Mouse (Mus musculus) frontal cortex, adult 2 months (tissue): Measurements from ENCODE around the gene S100a10. TPM values are rescaled to one million over a fixed set of nuclear protein-coding genes. Genes with fewer than 3 reads are reported as not detected.
A peak's percentile ranks its signal among the peaks of the same experiment; 100 is the strongest.

ENCODE experiments used
- DNase-seq, 2 experiments: peaks; one replicate each; pipeline ENCODE4 v3.0.0; 2022; ENCODE audit warnings: low spot score in 1 of 2; ENCODE audit errors: extremely low spot score in 1 of 2
- polyA plus RNA-seq: library from polyadenylated mRNA; depleted of rRNA; stranded (reverse); fragments of >200 nt; gene quantifications from 2 replicates; pipeline ENCODE4 v1.2.3, GENCODE M21; 2012; rRNA removed

Gene S100a10
- polyA plus RNA-seq, 1 experiment = 63.1 TPM

DNA sequence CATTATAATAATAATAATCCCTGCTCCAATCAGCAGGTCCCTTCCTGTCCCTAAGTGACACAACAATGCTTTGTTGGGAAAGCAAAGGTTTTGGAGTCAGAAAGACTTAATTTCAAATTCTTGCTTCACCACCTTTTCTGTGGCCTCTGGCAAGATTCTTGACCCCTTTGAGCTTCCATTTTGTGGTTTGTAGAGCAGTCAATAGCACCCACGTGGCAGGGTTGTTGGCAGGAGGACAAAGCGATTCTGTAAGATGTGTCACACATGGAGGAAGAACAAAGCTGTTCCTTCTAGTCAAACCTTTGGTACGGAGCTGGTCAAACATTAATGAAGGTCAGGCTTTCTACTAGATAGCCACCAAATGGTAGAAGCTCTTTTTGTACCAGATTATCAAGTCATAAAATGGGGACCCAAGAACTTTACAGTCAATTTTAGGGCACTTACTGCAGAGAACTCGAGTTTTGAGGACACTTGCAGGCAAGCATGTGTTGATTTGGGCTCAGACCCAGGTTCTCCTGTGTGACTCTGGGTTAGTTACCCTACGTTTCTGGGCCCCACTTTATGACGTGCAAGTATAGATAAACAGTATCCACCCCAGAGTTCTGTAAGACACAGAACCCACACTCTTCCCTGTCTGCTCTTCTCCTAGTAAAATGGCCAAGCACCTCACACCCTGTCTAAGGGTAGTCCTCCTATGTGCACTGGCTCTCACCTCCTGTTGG lies 24.6 kb downstream of the S100a10 start:
- DNase-seq = no peak

DNA sequence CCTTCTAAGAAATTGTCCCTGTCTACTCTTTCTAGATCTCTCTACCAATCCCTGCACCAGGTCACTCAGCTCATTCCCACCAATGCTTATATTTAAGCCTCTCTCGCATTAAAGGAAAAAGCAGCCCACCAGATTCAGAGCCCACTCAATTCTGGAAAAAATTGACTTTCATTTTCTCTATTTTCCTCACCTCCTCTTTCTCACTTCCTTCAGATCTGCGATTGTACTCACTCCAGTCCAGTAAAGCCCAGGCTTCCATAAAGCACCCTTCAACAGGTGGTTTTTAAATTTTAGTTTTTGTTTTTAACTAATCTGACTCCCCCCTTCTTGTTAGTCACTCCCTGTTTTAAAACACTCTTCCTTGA lies 25.1 kb downstream of the S100a10 start:
- no peak for DNase-seq

DNA sequence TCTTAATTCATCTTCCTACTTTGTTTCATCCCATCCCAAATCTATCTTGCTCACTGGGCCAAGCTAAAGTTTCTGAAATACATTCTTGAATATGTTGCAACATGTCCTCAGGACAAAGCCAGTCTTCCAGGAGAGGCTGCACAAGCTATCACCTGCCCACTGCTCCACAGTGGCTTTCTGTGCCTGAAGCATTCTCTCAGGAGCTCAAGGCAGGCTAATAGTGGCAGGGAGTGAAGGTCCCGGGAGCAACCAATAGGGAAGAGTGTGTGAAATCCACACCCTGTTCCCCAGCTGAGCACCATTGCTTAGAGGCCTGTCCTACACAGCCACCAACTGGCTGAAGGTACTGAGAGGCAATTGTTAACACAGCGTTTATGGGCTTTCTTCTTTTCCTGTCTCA lies 26.1 kb downstream of the S100a10 start:
- no peak for DNase-seq

DNA sequence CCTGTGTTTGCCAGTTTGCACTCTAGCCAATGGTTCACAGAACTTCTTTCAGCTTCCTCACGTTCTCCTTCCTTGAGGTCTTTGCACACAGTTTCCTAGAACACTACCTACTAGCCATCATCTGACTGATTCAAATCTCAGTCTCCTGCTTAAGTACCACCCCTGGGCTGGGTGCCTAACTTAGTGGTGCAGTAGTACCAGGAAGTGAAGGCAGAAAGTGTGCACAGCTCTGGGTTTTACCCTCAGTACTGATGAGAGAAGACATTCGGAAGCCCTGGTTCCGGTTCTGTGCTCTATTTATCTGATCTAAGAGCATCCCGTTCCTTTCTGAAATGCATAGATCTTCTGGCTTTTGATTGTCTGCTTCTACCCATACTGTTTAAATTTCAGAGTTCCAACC lies 26.8 kb downstream of the S100a10 start:
- no peak for DNase-seq

DNA sequence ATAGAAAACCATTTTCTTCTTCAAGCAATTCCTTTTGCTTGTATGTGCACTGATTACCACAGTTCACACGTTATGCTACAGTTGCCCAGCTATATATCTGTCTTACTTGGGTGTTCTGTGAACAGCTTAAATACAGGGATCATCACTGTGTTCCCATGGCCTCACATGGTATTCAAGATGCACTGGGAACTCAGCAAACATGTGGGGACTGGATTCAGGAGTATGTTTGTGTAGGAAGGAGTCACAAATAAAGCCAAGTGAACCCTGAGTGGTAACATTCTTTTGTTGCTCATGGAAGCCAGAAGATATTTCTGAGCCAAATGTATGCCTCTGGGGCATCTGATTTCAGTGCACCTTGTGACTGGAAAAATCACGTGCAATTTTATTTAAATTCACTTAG lies 28.2 kb downstream of the S100a10 start:
- DNase-seq = no peak

DNA sequence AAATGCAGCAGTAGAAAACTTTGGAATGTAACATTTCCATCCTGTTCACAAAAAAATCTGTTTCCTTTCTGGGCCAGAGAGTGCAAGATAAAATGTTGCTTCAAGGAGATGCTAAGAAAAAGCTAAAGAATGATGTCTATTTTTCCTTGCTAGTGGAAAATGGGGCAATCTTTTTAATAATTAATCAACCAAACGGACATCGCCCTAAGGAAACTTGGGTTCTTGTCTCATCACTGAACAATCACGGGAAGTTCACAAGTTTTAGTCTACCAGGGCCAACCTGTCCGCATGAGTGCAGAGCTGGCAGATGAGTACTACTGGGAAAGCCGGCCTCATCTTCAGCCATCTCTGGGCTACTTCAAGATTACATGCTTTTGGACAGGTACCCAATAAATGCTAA lies 34.7 kb downstream of the S100a10 start:
- DNase-seq = no peak

DNA sequence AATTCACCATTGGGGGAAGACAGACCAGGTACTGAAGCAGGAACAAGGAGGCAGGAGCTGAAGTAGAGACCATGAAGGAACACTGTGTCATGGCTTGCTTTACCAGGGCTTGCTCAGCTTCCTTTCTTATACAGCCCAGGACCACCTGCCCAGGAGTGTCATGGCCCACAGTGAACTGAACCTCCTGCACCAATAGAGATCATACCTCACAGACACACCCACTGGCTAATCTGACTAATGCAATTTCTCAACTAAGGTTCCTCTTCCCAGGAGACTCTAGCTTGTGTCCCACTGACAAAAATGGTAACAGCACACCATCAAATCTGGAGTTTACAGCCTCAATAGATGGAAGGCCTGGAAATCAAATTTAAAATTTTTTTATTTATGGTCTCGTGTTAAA lies 35.4 kb downstream of the S100a10 start:
- DNase-seq = no peak

DNA sequence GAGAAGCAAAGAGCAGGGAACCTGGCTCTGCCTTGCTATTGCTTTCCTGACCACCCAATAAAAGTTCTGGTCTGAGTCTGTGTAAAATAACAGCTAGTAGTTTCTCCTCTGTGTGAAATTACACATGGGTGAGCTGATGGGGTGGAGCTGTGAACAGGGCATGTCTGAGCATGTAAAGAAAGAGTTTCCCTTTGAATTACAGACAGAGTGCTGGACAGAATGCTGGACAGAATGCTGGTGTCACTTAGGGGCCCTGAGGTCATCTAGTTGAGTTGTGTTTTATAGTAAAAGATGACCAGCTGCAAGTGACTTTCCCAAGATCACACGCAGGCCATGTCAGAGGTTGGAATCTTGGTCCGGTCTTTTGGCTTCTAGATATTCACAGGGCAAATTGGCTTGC lies 37.2 kb downstream of the S100a10 start:
- no peak for DNase-seq

DNA sequence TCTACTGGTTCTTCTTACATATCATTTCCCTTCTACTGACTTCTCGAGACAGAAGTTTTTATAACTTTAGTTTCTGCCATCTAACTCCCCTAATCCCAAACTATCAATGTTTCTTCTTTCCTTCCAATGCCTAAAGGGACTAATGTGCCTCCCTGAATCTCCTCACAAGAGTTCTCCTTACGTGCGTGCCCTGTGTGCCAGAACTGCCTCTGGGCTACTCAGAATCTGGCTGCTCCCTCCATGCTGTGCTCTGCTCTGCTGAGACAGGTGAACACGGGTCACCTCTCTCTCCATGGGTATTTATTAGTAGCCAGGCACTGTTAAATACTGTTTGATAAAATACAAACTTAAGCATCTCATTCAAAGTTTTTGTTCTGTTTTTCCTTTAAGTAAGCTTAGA lies 38.1 kb downstream of the S100a10 start:
- DNase-seq = no peak

DNA sequence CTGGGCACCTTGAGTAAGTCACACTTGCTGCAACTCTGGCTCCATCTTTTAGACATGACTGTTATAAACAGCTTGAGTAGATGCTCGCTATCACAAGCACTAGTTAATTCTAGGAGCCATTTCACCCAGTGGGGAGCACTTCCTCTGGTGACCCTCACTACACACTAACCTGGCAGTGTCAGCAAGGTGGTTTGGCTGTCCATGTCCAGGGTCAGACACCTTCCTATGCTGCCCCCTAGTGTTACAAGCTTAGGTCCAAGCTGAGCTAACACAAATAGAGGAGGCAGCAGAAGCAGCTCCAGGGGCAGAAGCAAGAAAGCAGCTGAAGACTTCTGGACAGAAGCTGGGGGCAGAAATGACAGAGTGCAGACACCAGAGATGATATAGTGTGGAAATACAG lies 38.6 kb downstream of the S100a10 start:
- DNase-seq = peak in 1 of 2 experiments; percentile 39

DNA sequence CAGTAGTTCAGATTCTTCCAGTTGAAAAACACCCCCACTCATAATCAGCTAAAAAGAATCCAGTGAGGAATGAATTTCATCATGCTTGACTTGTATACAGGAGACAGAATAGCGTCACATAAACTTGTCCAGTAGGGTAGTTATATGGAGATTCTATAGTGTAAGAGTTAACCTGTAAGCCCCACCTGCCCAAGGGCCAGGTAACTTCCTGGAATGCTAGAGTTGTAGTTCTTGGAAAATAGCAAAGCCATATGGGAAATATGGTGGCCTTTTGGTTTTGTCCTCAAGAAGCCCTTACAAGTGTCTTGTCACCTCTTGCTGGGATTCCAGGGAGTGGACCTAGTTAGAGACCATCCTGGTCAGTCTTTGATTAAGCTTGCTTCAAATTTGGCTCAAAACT lies 41.8 kb downstream of the S100a10 start:
- DNase-seq = no peak

DNA sequence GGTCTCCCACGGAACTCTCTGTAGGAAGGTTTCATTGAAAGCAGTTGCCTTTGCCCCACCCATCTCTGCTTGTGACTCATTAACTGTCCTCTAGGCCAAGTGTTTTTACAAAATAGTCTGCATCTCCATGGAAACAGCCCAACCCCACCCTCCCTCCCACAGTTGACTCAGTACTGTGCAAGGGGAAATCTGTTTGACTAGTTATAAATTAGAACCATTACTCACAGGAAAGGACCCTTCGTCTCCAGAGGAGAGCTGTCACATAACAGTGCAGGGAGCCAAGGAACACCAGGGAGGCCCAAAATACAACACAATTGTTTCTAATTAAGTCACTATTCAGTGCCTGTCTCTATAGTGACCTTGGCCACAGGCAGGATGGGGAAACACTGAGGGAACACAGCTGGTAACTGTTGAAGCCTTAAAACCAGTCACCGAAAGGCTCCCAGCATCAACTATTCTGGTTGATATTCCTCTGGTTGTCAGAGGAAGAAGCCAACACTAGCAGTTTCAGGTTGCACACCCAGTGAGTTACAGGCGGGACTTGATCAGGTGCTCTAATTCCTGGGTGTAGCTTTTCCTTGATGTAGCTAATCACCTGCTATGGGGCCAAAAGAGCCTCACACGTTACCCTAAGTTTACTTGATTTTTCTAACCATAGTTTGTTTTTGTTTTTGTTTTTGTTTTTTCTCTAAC lies 42.5 kb downstream of the S100a10 start:
- peak; percentile 31 to 43 for DNase-seq

DNA sequence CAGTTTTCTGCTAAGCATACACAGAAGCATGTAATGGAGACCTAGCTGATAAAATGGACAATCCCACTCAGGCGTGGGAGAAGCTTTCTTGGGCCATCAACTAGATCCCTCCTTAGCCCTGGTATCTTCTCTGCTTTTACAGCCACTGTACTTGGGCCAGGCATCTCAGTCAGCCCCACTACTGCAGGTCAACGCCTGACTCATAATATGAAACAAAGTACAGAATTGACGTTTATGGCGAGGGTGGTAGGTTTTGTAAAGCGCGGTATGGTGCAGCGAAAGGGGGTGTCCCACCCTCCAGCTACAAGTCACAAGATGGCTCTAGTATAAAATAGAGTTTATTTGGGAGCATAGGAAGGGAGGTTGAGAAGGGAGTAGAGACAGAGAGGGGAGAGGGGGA lies 43.1 kb downstream of the S100a10 start:
- no peak for DNase-seq

DNA sequence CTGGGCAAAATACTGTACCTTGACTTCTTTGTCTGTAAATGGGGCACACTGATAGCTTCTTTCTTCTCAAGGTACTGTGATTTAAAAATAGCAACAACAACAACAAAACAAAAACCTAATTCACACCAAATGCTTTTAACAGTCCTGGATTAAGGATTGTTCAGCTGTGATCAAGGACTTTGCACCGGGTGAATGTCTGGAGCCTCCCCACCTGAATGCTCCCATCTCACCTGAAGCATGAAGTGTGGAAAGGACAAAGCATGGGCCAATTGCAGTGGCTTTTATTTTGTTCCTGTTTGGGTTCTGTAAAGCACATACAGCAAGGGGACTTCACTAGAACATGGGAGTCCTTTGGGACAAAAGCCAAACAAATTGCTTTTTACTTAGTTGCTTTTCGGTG lies 45.3 kb downstream of the S100a10 start:
- DNase-seq = no peak

DNA sequence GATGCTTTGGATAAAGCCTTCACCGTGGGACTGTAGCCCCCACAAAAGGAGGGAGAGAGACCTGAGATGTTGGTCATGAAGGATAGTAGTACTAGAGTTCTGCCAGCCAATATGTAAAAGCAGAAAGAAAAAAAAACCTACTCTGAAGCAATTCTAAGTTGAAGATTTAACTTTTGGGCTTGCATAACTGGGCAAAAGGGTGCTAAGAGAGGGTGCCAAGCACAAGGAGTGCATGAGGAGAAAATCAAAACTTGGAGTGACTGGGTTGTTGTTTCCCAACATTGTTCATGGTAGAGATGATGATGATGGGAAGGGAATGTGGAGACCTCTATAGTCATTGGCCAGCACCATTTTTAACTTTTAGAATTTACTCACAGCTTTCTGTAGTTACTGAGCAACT lies 47.0 kb downstream of the S100a10 start:
- DNase-seq = no peak

DNA sequence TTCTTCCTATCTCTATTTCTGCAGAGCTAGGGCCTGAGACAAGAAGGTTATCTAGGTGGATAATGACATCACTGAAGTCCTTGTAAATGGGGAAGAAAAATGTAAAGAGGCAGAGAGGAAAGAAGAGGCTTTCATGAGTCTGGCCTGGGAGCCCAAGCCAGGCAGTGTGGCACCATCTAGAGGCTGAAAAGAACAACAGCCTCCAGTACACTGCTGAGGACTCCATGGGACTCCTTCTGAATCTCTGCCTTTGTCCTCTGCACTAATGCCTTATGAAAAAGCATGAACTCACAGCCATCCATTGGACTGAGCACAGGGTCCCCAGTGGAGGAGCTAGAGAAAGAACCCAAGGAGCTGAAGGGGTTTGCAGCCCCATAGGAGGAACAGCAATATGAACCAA lies 54.1 kb downstream of the S100a10 start:
- peak in 1 of 2 experiments; percentile 47 for DNase-seq

Other genes starting within 250 kb of the S100a10 start
- gene Hrnr, start 235.3 kb upstream of the S100a10 start, polyA plus RNA-seq = not detected in 2 replicates
- gene Rptn, start 161.4 kb upstream of the S100a10 start, polyA plus RNA-seq = not detected in 2 replicates
- 2.6 and 2.9 TPM in 2 replicates for gene Tchh, start 112.8 kb upstream of the S100a10 start, polyA plus RNA-seq
- gene Tchhl1, start 86.3 kb upstream of the S100a10 start, polyA plus RNA-seq = not detected in 2 replicates
- gene S100a11, start 34.6 kb upstream of the S100a10 start, polyA plus RNA-seq = 20.6 and 23.9 TPM in 2 replicates
- not detected in 2 replicates for gene Tdpoz2, start 97.6 kb downstream of the S100a10 start, polyA plus RNA-seq
- gene Tdpoz1, start 121.2 kb downstream of the S100a10 start, polyA plus RNA-seq = not detected in 2 replicates
- gene Gm37596, start 138.0 kb downstream of the S100a10 start, polyA plus RNA-seq = not detected in 2 replicates
- gene Gm5773, start 217.9 kb downstream of the S100a10 start, polyA plus RNA-seq = not detected in 2 replicates
- not detected in 2 replicates for gene Tdpoz4, start 241.3 kb downstream of the S100a10 start, polyA plus RNA-seq